Mouse (Mus musculus): ENCODE data around the gene Ccdc85c. TPM values are rescaled to one million over a fixed set of nuclear protein-coding genes. Genes with fewer than 3 reads are reported as not detected.

The Ccdc85c gene
- polyA plus RNA-seq, 1 experiment from 2014 or later = 11.2 TPM

- 6% methylated on average over 5 of the region's 5 CpGs for WGBS
- peaks cover 5% of the 10 kb centered on the region for H3K4me1 ChIP-seq (replicated peaks; ENCODE audit: control insufficient read depth, insufficient read depth, low read length)
- H3K36me3 ChIP-seq (ENCODE audit: control insufficient read depth, insufficient read depth, low read length) = peaks cover 46% of the 10 kb centered on the region
- H3K27ac ChIP-seq (ENCODE audit: low read depth) = no peak overlapping the region
- no peaks in the 10 kb centered on the region for H3K27me3 ChIP-seq (replicated peaks; ENCODE audit: control insufficient read depth, insufficient read depth, low read length)
- no peak overlapping the region for H3K4me3 ChIP-seq (ENCODE audit: low read depth, low read length)
- peak; percentile 95 for DNase-seq (ENCODE audit: low spot score)
- H3K9me3 ChIP-seq (ENCODE audit: control insufficient read depth, low read length) = no peaks in the 10 kb centered on the region
- H3K4me2 ChIP-seq (ENCODE audit: low read length) = no peak overlapping the region
- peak; percentile 61 for ATAC-seq (replicated peaks; ENCODE audit: low FRiP score, low TSS enrichment, low read depth)
- H3K9ac ChIP-seq (ENCODE audit: low read length) = no peak overlapping the region
These were observed 68.6 kb downstream of the Ccdc85c start for GRCm38 (mm10) chr12:108206641-108207040.

DNA sequence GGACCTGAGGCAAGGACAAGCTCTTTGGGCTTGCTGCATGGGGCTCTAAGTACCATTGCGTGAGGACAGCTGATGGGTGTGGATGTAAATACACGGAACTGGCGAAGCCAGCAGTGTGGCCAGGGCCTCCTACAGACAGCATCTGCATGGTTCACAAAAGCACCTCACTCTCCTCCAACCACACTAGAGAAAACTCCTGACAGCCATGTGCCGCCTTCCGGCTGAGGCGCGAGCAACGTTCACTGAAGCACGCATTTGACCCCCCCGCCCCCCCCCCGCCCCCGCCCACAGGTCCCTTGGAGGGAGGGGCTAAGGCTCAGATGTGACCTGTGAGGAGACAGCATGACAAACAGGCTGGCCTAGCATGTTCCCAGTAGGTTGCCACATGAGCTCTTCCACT, 70.2 kb downstream of the Ccdc85c start:
- Histone ChIP-seq H3K9ac (ENCODE audit: low read length) (no peak overlapping the region), H3K27me3 (replicated peaks; ENCODE audit: control insufficient read depth, insufficient read depth, low read length) (no peaks in the 10 kb centered on the region), H3K4me3 (ENCODE audit: low read depth, low read length) (no peak overlapping the region), H3K9me3 (ENCODE audit: control insufficient read depth, low read length) (no peaks in the 10 kb centered on the region), H3K27ac (ENCODE audit: low read depth) (no peak overlapping the region), H3K36me3 (ENCODE audit: control insufficient read depth, insufficient read depth, low read length) (peaks cover 62% of the 10 kb centered on the region), H3K4me2 (ENCODE audit: low read length) (no peak overlapping the region), H3K4me1 (replicated peaks; ENCODE audit: control insufficient read depth, insufficient read depth, low read length) (peaks cover 4% of the 10 kb centered on the region; the same call in 1 of the 2 replicates)
- no peak for ATAC-seq (replicated peaks; ENCODE audit: low FRiP score, low TSS enrichment, low read depth)
- no peak for DNase-seq (ENCODE audit: low spot score)
- 81% methylated on average over 12 of the region's 12 CpGs for WGBS

DNA sequence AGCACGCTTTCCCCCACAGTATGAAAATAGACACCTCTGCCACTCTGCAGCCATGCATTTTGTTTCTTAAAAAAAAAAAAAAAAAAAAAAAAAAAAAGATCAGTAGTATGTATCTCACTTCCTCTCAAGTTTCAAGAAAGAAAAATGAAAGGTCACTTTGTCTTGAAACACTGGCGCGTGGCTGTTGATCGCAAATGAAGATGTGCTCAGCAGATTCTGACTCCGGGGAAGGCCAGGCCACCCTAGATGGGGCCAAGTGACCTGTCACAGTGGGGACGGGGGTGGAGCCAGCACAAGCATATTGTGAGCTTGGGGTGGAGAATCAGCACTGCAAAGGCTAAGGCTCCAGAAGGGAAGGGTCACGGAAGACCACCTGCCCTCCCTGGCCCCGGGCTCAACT, 71.3 kb downstream of the Ccdc85c start:
- H3K27me3 ChIP-seq (replicated peaks; ENCODE audit: control insufficient read depth, insufficient read depth, low read length) = no peaks in the 10 kb centered on the region

GRCm38 (mm10) chr12:108200094-108200493, 75.1 kb downstream of the Ccdc85c start:
- ATAC-seq (replicated peaks; ENCODE audit: low FRiP score, low TSS enrichment, low read depth) (no peak), DNase-seq (ENCODE audit: low spot score) (no peak)
- Histone ChIP-seq H3K27ac (ENCODE audit: low read depth) (no peak overlapping the region), H3K9ac (ENCODE audit: low read length) (no peak overlapping the region), H3K9me3 (ENCODE audit: control insufficient read depth, low read length) (no peaks in the 10 kb centered on the region), H3K4me1 (replicated peaks; ENCODE audit: control insufficient read depth, insufficient read depth, low read length) (no peaks in the 10 kb centered on the region), H3K27me3 (replicated peaks; ENCODE audit: control insufficient read depth, insufficient read depth, low read length) (no peaks in the 10 kb centered on the region), H3K4me3 (ENCODE audit: low read depth, low read length) (no peak overlapping the region), H3K36me3 (ENCODE audit: control insufficient read depth, insufficient read depth, low read length) (peaks cover 93% of the 10 kb centered on the region), H3K4me2 (ENCODE audit: low read length) (no peak overlapping the region)
- WGBS = 87% methylated on average over 1 of the region's 1 CpGs

More for the DNA sequence above, 71.3 kb downstream of the Ccdc85c start:
- H3K4me1 ChIP-seq (replicated peaks; ENCODE audit: control insufficient read depth, insufficient read depth, low read length) = no peaks in the 10 kb centered on the region; the same call in 1 of the 2 replicates
- DNase-seq (ENCODE audit: low spot score) (no peak), ATAC-seq (replicated peaks; ENCODE audit: low FRiP score, low TSS enrichment, low read depth) (no peak)
- no peak overlapping the region for H3K27ac ChIP-seq (ENCODE audit: low read depth)
- peaks cover 72% of the 10 kb centered on the region for H3K36me3 ChIP-seq (ENCODE audit: control insufficient read depth, insufficient read depth, low read length)
- H3K4me3 ChIP-seq (ENCODE audit: low read depth, low read length) = no peak overlapping the region
- no peak overlapping the region for H3K4me2 ChIP-seq (ENCODE audit: low read length)
- no peak overlapping the region for H3K9ac ChIP-seq (ENCODE audit: low read length)
- no peaks in the 10 kb centered on the region for H3K9me3 ChIP-seq (ENCODE audit: control insufficient read depth, low read length)
- 75% methylated on average over 8 of the region's 8 CpGs for WGBS

GRCm38 (mm10) chr12:108198447-108198846, 76.8 kb downstream of the Ccdc85c start:
- DNase-seq (ENCODE audit: low spot score) (no peak), ATAC-seq (replicated peaks; ENCODE audit: low FRiP score, low TSS enrichment, low read depth) (no peak)
- peaks cover 93% of the 10 kb centered on the region for H3K36me3 ChIP-seq (ENCODE audit: control insufficient read depth, insufficient read depth, low read length)
- 91% methylated on average over 4 of the region's 4 CpGs for WGBS
- no peak overlapping the region for H3K27ac ChIP-seq (ENCODE audit: low read depth)
- no peak overlapping the region for H3K4me2 ChIP-seq (ENCODE audit: low read length)
- H3K9me3 ChIP-seq (ENCODE audit: control insufficient read depth, low read length) = no peaks in the 10 kb centered on the region
- no peak overlapping the region for H3K4me3 ChIP-seq (ENCODE audit: low read depth, low read length)
- no peak overlapping the region for H3K9ac ChIP-seq (ENCODE audit: low read length)
- H3K27me3 ChIP-seq (replicated peaks; ENCODE audit: control insufficient read depth, insufficient read depth, low read length) = no peaks in the 10 kb centered on the region
- no peaks in the 10 kb centered on the region for H3K4me1 ChIP-seq (replicated peaks; ENCODE audit: control insufficient read depth, insufficient read depth, low read length)

GRCm38 (mm10) chr12:108195761-108196160, 79.5 kb downstream of the Ccdc85c start:
- no peak for DNase-seq (ENCODE audit: low spot score)
- no peak for ATAC-seq (replicated peaks; ENCODE audit: low FRiP score, low TSS enrichment, low read depth)
- Histone ChIP-seq H3K27ac (ENCODE audit: low read depth) (no peak overlapping the region), H3K9ac (ENCODE audit: low read length) (no peak overlapping the region), H3K4me3 (ENCODE audit: low read depth, low read length) (no peak overlapping the region), H3K36me3 (ENCODE audit: control insufficient read depth, insufficient read depth, low read length) (peaks cover 95% of the 10 kb centered on the region), H3K4me1 (replicated peaks; ENCODE audit: control insufficient read depth, insufficient read depth, low read length) (no peaks in the 10 kb centered on the region), H3K4me2 (ENCODE audit: low read length) (no peak overlapping the region), H3K9me3 (ENCODE audit: control insufficient read depth, low read length) (no peaks in the 10 kb centered on the region), H3K27me3 (replicated peaks; ENCODE audit: control insufficient read depth, insufficient read depth, low read length) (no peaks in the 10 kb centered on the region)
- WGBS = 94% methylated on average over 11 of the region's 11 CpGs

- WGBS = 84% methylated on average over 5 of the region's 5 CpGs
- DNase-seq (ENCODE audit: low spot score) (no peak), ATAC-seq (replicated peaks; ENCODE audit: low FRiP score, low TSS enrichment, low read depth) (no peak)
- Histone ChIP-seq H3K36me3 (ENCODE audit: control insufficient read depth, insufficient read depth, low read length) (peaks cover 94% of the 10 kb centered on the region), H3K9me3 (ENCODE audit: control insufficient read depth, low read length) (no peaks in the 10 kb centered on the region), H3K27ac (ENCODE audit: low read depth) (no peak overlapping the region), H3K4me1 (replicated peaks; ENCODE audit: control insufficient read depth, insufficient read depth, low read length) (no peaks in the 10 kb centered on the region), H3K27me3 (replicated peaks; ENCODE audit: control insufficient read depth, insufficient read depth, low read length) (no peaks in the 10 kb centered on the region), H3K4me3 (ENCODE audit: low read depth, low read length) (no peak overlapping the region), H3K9ac (ENCODE audit: low read length) (no peak overlapping the region), H3K4me2 (ENCODE audit: low read length) (no peak overlapping the region)
These were observed 81.3 kb downstream of the Ccdc85c start for GRCm38 (mm10) chr12:108193878-108194277.

- Histone ChIP-seq H3K4me3 (ENCODE audit: low read depth, low read length) (no peak overlapping the region), H3K27me3 (replicated peaks; ENCODE audit: control insufficient read depth, insufficient read depth, low read length) (no peaks in the 10 kb centered on the region), H3K9me3 (ENCODE audit: control insufficient read depth, low read length) (no peaks in the 10 kb centered on the region), H3K27ac (ENCODE audit: low read depth) (no peak overlapping the region), H3K36me3 (ENCODE audit: control insufficient read depth, insufficient read depth, low read length) (peaks cover 88% of the 10 kb centered on the region), H3K9ac (ENCODE audit: low read length) (no peak overlapping the region), H3K4me2 (ENCODE audit: low read length) (no peak overlapping the region), H3K4me1 (replicated peaks; ENCODE audit: control insufficient read depth, insufficient read depth, low read length) (no peaks in the 10 kb centered on the region)
- ATAC-seq (replicated peaks; ENCODE audit: low FRiP score, low TSS enrichment, low read depth) (no peak), DNase-seq (ENCODE audit: low spot score) (no peak)
- whole genome bisulfite sequencing = 94% methylated on average over 6 of the region's 6 CpGs
These were observed 87.6 kb downstream of the Ccdc85c start for GRCm38 (mm10) chr12:108187541-108188091.

- DNase-seq (ENCODE audit: low spot score) = no peak
- Histone ChIP-seq H3K27me3 (replicated peaks; ENCODE audit: control insufficient read depth, insufficient read depth, low read length) (no peaks in the 10 kb centered on the region), H3K4me1 (replicated peaks; ENCODE audit: control insufficient read depth, insufficient read depth, low read length) (peaks cover 18% of the 10 kb centered on the region), H3K9ac (ENCODE audit: low read length) (no peak overlapping the region), H3K4me3 (ENCODE audit: low read depth, low read length) (no peak overlapping the region), H3K27ac (ENCODE audit: low read depth) (no peak overlapping the region), H3K9me3 (ENCODE audit: control insufficient read depth, low read length) (no peaks in the 10 kb centered on the region), H3K4me2 (ENCODE audit: low read length) (no peak overlapping the region), H3K36me3 (ENCODE audit: control insufficient read depth, insufficient read depth, low read length) (peaks cover 46% of the 10 kb centered on the region)
- WGBS = 93% methylated on average over 6 of the region's 6 CpGs
- ATAC-seq (replicated peaks; ENCODE audit: low FRiP score, low TSS enrichment, low read depth) = no peak
These were observed 93.5 kb downstream of the Ccdc85c start for GRCm38 (mm10) chr12:108181716-108182115.
